Mouse (Mus musculus): ENCODE measurements around the gene Epop. TPM values are rescaled to one million over a fixed set of nuclear protein-coding genes. Genes with fewer than 3 reads are reported as not detected.

The Epop gene
- polyA plus RNA-seq, 1 experiment from 2014 or later, result 9.0 TPM

- no peak overlapping the region for H3K9ac ChIP-seq (replicated peaks; ENCODE audit: low read length)
- ATAC-seq (replicated peaks; ENCODE audit: insufficient number of reproducible peaks, low FRiP score, low TSS enrichment, low read depth), result no peak
Measured at GRCm38 (mm10) chr11:97670234-97671176, 41.0 kb upstream of the Epop start.

GRCm38 (mm10) chr11:97669829-97670228, 40.3 kb upstream of the Epop start:
- no peak overlapping the region for H3K9ac ChIP-seq (replicated peaks; ENCODE audit: low read length)
- H3K27me3 ChIP-seq (ENCODE audit: control insufficient read depth, insufficient read depth, low read length), result no peaks in the 10 kb centered on the region
- no peak for DNase-seq (ENCODE audit: low spot score)
- H3K36me3 ChIP-seq (replicated peaks; ENCODE audit: control insufficient read depth, insufficient read depth, low read depth, low read length), result peaks cover 25% of the 10 kb centered on the region
- 31% methylated on average over 6 of the region's 6 CpGs for WGBS
- no peaks in the 10 kb centered on the region for H3K9me3 ChIP-seq (replicated peaks; ENCODE audit: control insufficient read depth, low read length)
- no peak overlapping the region for H3K4me2 ChIP-seq (ENCODE audit: low read depth, low read length)
- no peak for ATAC-seq (replicated peaks; ENCODE audit: insufficient number of reproducible peaks, low FRiP score, low TSS enrichment, low read depth)
- H3K27ac ChIP-seq (replicated peaks; ENCODE audit: low read depth, low read length), result no peak overlapping the region
- peaks cover 2% of the 10 kb centered on the region for H3K4me1 ChIP-seq (ENCODE audit: control insufficient read depth, insufficient read depth, low read length)
- H3K4me3 ChIP-seq (ENCODE audit: low read depth, low read length), result peak overlapping the region; percentile 6; the same call in 1 of the 2 replicates

More at GRCm38 (mm10) chr11:97670234-97671176, 41.0 kb upstream of the Epop start:
- Histone ChIP-seq H3K27ac (replicated peaks; ENCODE audit: low read depth, low read length) (no peak overlapping the region), H3K36me3 (replicated peaks; ENCODE audit: control insufficient read depth, insufficient read depth, low read depth, low read length) (peaks cover 28% of the 10 kb centered on the region), H3K4me2 (ENCODE audit: low read depth, low read length) (no peak overlapping the region), H3K9me3 (replicated peaks; ENCODE audit: control insufficient read depth, low read length) (no peaks in the 10 kb centered on the region), H3K27me3 (ENCODE audit: control insufficient read depth, insufficient read depth, low read length) (no peaks in the 10 kb centered on the region), H3K4me1 (ENCODE audit: control insufficient read depth, insufficient read depth, low read length) (no peaks in the 10 kb centered on the region; the same call in none of the 2 replicates), H3K4me3 (ENCODE audit: low read depth, low read length) (peak overlapping the region; percentile 6; the same call in 1 of the 2 replicates)
- no peak for DNase-seq (ENCODE audit: low spot score)
- WGBS, result 54% methylated on average over 13 of the region's 13 CpGs

- H3K4me3 ChIP-seq (ENCODE audit: low read depth, low read length), result no peak overlapping the region
- peaks cover 20% of the 10 kb centered on the region for H3K36me3 ChIP-seq (replicated peaks; ENCODE audit: control insufficient read depth, insufficient read depth, low read depth, low read length)
- H3K9me3 ChIP-seq (replicated peaks; ENCODE audit: control insufficient read depth, low read length), result no peaks in the 10 kb centered on the region
- no peak overlapping the region for H3K9ac ChIP-seq (replicated peaks; ENCODE audit: low read length)
- peaks cover 4% of the 10 kb centered on the region for H3K4me1 ChIP-seq (ENCODE audit: control insufficient read depth, insufficient read depth, low read length)
- ATAC-seq (replicated peaks; ENCODE audit: insufficient number of reproducible peaks, low FRiP score, low TSS enrichment, low read depth) (no peak), DNase-seq (ENCODE audit: low spot score) (no peak)
- no peak overlapping the region for H3K27ac ChIP-seq (replicated peaks; ENCODE audit: low read depth, low read length)
- H3K27me3 ChIP-seq (ENCODE audit: control insufficient read depth, insufficient read depth, low read length), result no peaks in the 10 kb centered on the region
- 44% methylated on average over 15 of the region's 15 CpGs for WGBS
- H3K4me2 ChIP-seq (ENCODE audit: low read depth, low read length), result no peak overlapping the region
Measured at GRCm38 (mm10) chr11:97669268-97669667, 39.8 kb upstream of the Epop start.

GRCm38 (mm10) chr11:97668160-97668559, 38.7 kb upstream of the Epop start:
- DNase-seq (ENCODE audit: low spot score) (no peak), ATAC-seq (replicated peaks; ENCODE audit: insufficient number of reproducible peaks, low FRiP score, low TSS enrichment, low read depth) (no peak)
- H3K27ac ChIP-seq (replicated peaks; ENCODE audit: low read depth, low read length), result no peak overlapping the region
- no peak overlapping the region for H3K4me2 ChIP-seq (ENCODE audit: low read depth, low read length)
- WGBS, result 88% methylated on average over 7 of the region's 7 CpGs
- no peaks in the 10 kb centered on the region for H3K27me3 ChIP-seq (ENCODE audit: control insufficient read depth, insufficient read depth, low read length)
- peaks cover 18% of the 10 kb centered on the region for H3K36me3 ChIP-seq (replicated peaks; ENCODE audit: control insufficient read depth, insufficient read depth, low read depth, low read length)
- H3K9me3 ChIP-seq (replicated peaks; ENCODE audit: control insufficient read depth, low read length), result no peaks in the 10 kb centered on the region
- no peak overlapping the region for H3K9ac ChIP-seq (replicated peaks; ENCODE audit: low read length)
- peaks cover 4% of the 10 kb centered on the region for H3K4me1 ChIP-seq (ENCODE audit: control insufficient read depth, insufficient read depth, low read length)
- H3K4me3 ChIP-seq (ENCODE audit: low read depth, low read length), result no peak overlapping the region

GRCm38 (mm10) chr11:97666794-97667193, 37.3 kb upstream of the Epop start:
- 84% methylated on average over 15 of the region's 15 CpGs for WGBS
- Histone ChIP-seq H3K9ac (replicated peaks; ENCODE audit: low read length) (no peak overlapping the region), H3K27me3 (ENCODE audit: control insufficient read depth, insufficient read depth, low read length) (peaks cover 2% of the 10 kb centered on the region), H3K4me2 (ENCODE audit: low read depth, low read length) (no peak overlapping the region), H3K4me1 (ENCODE audit: control insufficient read depth, insufficient read depth, low read length) (peaks cover 9% of the 10 kb centered on the region), H3K4me3 (ENCODE audit: low read depth, low read length) (no peak overlapping the region), H3K36me3 (replicated peaks; ENCODE audit: control insufficient read depth, insufficient read depth, low read depth, low read length) (peaks cover 11% of the 10 kb centered on the region), H3K9me3 (replicated peaks; ENCODE audit: control insufficient read depth, low read length) (no peaks in the 10 kb centered on the region), H3K27ac (replicated peaks; ENCODE audit: low read depth, low read length) (no peak overlapping the region)
- no peak for ATAC-seq (replicated peaks; ENCODE audit: insufficient number of reproducible peaks, low FRiP score, low TSS enrichment, low read depth)
- no peak for DNase-seq (ENCODE audit: low spot score)

- Histone ChIP-seq H3K4me3 (ENCODE audit: low read depth, low read length) (no peak overlapping the region), H3K4me2 (ENCODE audit: low read depth, low read length) (no peak overlapping the region), H3K27ac (replicated peaks; ENCODE audit: low read depth, low read length) (no peak overlapping the region), H3K27me3 (ENCODE audit: control insufficient read depth, insufficient read depth, low read length) (peaks cover 5% of the 10 kb centered on the region), H3K9me3 (replicated peaks; ENCODE audit: control insufficient read depth, low read length) (no peaks in the 10 kb centered on the region), H3K4me1 (ENCODE audit: control insufficient read depth, insufficient read depth, low read length) (peaks cover 11% of the 10 kb centered on the region), H3K36me3 (replicated peaks; ENCODE audit: control insufficient read depth, insufficient read depth, low read depth, low read length) (peaks cover 7% of the 10 kb centered on the region), H3K9ac (replicated peaks; ENCODE audit: low read length) (no peak overlapping the region)
- DNase-seq (ENCODE audit: low spot score) (peak; percentile 47), ATAC-seq (replicated peaks; ENCODE audit: insufficient number of reproducible peaks, low FRiP score, low TSS enrichment, low read depth) (no peak)
- 91% methylated on average over 7 of the region's 7 CpGs for WGBS
Measured at GRCm38 (mm10) chr11:97666221-97666620, 36.7 kb upstream of the Epop start.

- no peak for ATAC-seq (replicated peaks; ENCODE audit: insufficient number of reproducible peaks, low FRiP score, low TSS enrichment, low read depth)
- no peak for DNase-seq (ENCODE audit: low spot score)
- no peak overlapping the region for H3K4me2 ChIP-seq (ENCODE audit: low read depth, low read length)
- peaks cover 8% of the 10 kb centered on the region for H3K27me3 ChIP-seq (ENCODE audit: control insufficient read depth, insufficient read depth, low read length)
- H3K4me1 ChIP-seq (ENCODE audit: control insufficient read depth, insufficient read depth, low read length), result peaks cover 11% of the 10 kb centered on the region
- H3K4me3 ChIP-seq (ENCODE audit: low read depth, low read length), result no peak overlapping the region
- H3K9ac ChIP-seq (replicated peaks; ENCODE audit: low read length), result no peak overlapping the region
- no peak overlapping the region for H3K27ac ChIP-seq (replicated peaks; ENCODE audit: low read depth, low read length)
- H3K36me3 ChIP-seq (replicated peaks; ENCODE audit: control insufficient read depth, insufficient read depth, low read depth, low read length), result peaks cover 5% of the 10 kb centered on the region
- 88% methylated on average over 13 of the region's 13 CpGs for WGBS
- H3K9me3 ChIP-seq (replicated peaks; ENCODE audit: control insufficient read depth, low read length), result no peaks in the 10 kb centered on the region
Measured at GRCm38 (mm10) chr11:97665431-97665830, 35.9 kb upstream of the Epop start.

GRCm38 (mm10) chr11:97664771-97665240, 35.3 kb upstream of the Epop start:
- ATAC-seq (replicated peaks; ENCODE audit: insufficient number of reproducible peaks, low FRiP score, low TSS enrichment, low read depth) (no peak), DNase-seq (ENCODE audit: low spot score) (peak; percentile 36)
- Histone ChIP-seq H3K27ac (replicated peaks; ENCODE audit: low read depth, low read length) (0 out of 2 replicates have a peak overlapping the region, but pooled peaks have one; percentile 11), H3K4me1 (ENCODE audit: control insufficient read depth, insufficient read depth, low read length) (peaks cover 11% of the 10 kb centered on the region), H3K36me3 (replicated peaks; ENCODE audit: control insufficient read depth, insufficient read depth, low read depth, low read length) (peaks cover 5% of the 10 kb centered on the region), H3K9ac (replicated peaks; ENCODE audit: low read length) (0 out of 2 replicates have a peak overlapping the region, but pooled peaks have one; percentile 6), H3K4me2 (ENCODE audit: low read depth, low read length) (peak overlapping the region; percentile 79), H3K4me3 (ENCODE audit: low read depth, low read length) (peak overlapping the region; percentile 89), H3K27me3 (ENCODE audit: control insufficient read depth, insufficient read depth, low read length) (peaks cover 8% of the 10 kb centered on the region), H3K9me3 (replicated peaks; ENCODE audit: control insufficient read depth, low read length) (no peaks in the 10 kb centered on the region)
- WGBS, result 25% methylated on average over 6 of the region's 6 CpGs

Measured in embryonic facial prominence, embryonic 11.5 days (tissue).